Mouse (Mus musculus): ENCODE measurements at regions not wholly inside any gene's neighbourhood (a gene's known extent, or its start where the extent isn't known, plus 50 kb on each side); places are given as distances from the start of the nearest gene placed in this dataset.

GRCm38 (mm10) chr14:9338220-9338619 is 672.2 kb upstream of the 4930452B06Rik start:
- TF ChIP-seq CTCF (IDR thresholded peaks at IDR 0.05): no peak
- no peak for DNase-seq (ENCODE audit: extremely low spot score in 1 of 2, low spot score in 2 of 2)

DNA sequence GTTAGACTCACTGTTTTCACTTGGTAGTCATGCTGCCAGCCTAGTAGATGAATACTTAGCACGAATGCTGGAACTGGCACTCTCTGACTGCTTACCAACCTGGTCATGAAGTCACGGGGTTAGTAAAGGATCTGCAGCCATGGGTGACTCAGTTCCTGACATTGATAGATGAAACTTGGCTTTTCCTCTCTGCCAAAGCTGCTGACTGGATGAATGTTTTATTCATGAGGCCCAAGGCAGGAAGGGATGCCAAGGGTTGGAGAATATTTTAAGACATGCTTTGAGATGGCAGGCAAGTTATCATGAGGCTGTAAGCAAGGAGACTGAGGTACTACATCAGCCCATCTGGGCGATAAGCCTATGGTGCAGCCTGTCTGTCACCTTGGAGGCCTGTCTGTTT is 671.1 kb upstream of the 4930452B06Rik start:
- DNase-seq (ENCODE audit: extremely low spot score in 1 of 2, low spot score in 2 of 2): no peak
- intact Hi-C loops (cut with DNase I): no loop called here
- no peak for TF ChIP-seq CTCF (IDR thresholded peaks at IDR 0.05)
- Histone ChIP-seq H3K4me3 (no peak overlapping the region), H3K27ac (no peak overlapping the region)

More at GRCm38 (mm10) chr14:9338220-9338619, 672.2 kb upstream of the 4930452B06Rik start:
- Histone ChIP-seq H3K27ac (no peak overlapping the region), H3K4me3 (no peak overlapping the region)
- intact Hi-C loops (cut with DNase I): no loop called here

- TF ChIP-seq CTCF (IDR thresholded peaks at IDR 0.05): no peak
- DNase-seq (ENCODE audit: extremely low spot score in 1 of 2, low spot score in 2 of 2): no peak
- no peak overlapping the region for H3K27ac ChIP-seq
- intact Hi-C loops (cut with DNase I): no loop called here
- no peak overlapping the region for H3K4me3 ChIP-seq
Observed at GRCm38 (mm10) chr14:9331593-9331992, 665.6 kb upstream of the 4930452B06Rik start.

- no peak for DNase-seq (ENCODE audit: extremely low spot score in 1 of 2, low spot score in 2 of 2)
- peak; percentile 13; the same call in 1 of the 2 replicates for TF ChIP-seq CTCF (IDR thresholded peaks at IDR 0.05)
- intact Hi-C loops (cut with DNase I): no loop called here
- no peak overlapping the region for H3K27ac ChIP-seq
- H3K4me3 ChIP-seq: no peak overlapping the region
Observed at GRCm38 (mm10) chr14:9330767-9331166, 664.7 kb upstream of the 4930452B06Rik start.

- no peak for TF ChIP-seq CTCF (IDR thresholded peaks at IDR 0.05)
- Histone ChIP-seq H3K4me3 (no peak overlapping the region), H3K27ac (no peak overlapping the region)
- peak in 1 of 2 experiments; percentile 12 for DNase-seq (ENCODE audit: extremely low spot score in 1 of 2, low spot score in 2 of 2)
- intact Hi-C loops (cut with DNase I): no loop called here
Observed at GRCm38 (mm10) chr14:9329839-9330485, 663.9 kb upstream of the 4930452B06Rik start.

DNA sequence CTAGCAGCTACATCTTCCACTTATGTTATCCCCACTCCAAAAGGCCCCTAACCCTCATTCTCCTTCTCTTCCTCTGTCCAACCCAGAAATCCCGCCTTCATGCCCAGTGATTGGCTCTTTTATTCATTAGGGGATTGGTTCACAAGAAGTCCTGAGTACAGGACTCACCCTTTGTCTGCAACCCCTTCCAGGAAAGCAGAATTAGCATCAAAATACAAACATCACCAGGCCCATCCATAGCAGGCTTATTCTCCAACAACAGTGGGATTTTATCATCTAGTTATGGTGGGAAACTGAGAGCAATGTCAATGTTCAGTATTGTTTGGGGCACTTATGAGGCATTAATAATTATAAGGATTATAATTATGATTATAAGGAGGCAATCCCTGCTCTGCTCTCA is 661.3 kb upstream of the 4930452B06Rik start:
- DNase-seq (ENCODE audit: extremely low spot score in 1 of 2, low spot score in 2 of 2): no peak
- TF ChIP-seq CTCF (IDR thresholded peaks at IDR 0.05): no peak
- H3K27ac ChIP-seq: no peak overlapping the region
- intact Hi-C loops (cut with DNase I): no loop called here
- no peak overlapping the region for H3K4me3 ChIP-seq

DNA sequence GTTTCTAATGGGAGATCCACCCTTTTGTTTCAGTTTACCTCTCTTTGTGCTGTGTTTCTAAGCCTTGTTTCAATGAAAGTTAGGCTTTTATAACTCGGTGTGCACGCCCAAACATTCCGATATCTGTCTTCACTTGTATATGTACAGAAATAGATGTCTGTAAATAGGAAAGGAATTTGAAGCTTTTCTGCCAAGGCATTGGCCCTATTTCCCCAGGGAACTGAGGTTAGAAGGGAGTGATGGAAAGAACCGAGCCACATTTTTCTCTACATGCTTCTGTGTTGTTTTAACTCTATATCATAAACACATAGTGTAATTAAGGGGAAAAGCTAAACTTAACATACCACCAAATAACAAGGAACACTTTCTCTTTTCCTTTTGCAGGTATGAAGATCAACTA is 653.8 kb upstream of the 4930452B06Rik start:
- intact Hi-C loops (cut with DNase I): no loop called here
- no peak for TF ChIP-seq CTCF (IDR thresholded peaks at IDR 0.05)
- H3K4me3 ChIP-seq: no peak overlapping the region
- H3K27ac ChIP-seq: no peak overlapping the region
- no peak for DNase-seq (ENCODE audit: extremely low spot score in 1 of 2, low spot score in 2 of 2)

GRCm38 (mm10) chr14:9318796-9319465 is 652.9 kb upstream of the 4930452B06Rik start:
- Histone ChIP-seq H3K27ac (no peak overlapping the region), H3K4me3 (no peak overlapping the region)
- DNase-seq (ENCODE audit: extremely low spot score in 1 of 2, low spot score in 2 of 2): no peak
- no peak for TF ChIP-seq CTCF (IDR thresholded peaks at IDR 0.05)
- intact Hi-C loops (cut with DNase I): no loop called here

- no peak for TF ChIP-seq CTCF (IDR thresholded peaks at IDR 0.05)
- intact Hi-C loops (cut with DNase I): no loop called here
- no peak for DNase-seq (ENCODE audit: extremely low spot score in 1 of 2, low spot score in 2 of 2)
- Histone ChIP-seq H3K4me3 (no peak overlapping the region), H3K27ac (no peak overlapping the region)
Observed at GRCm38 (mm10) chr14:9315224-9315623, 649.2 kb upstream of the 4930452B06Rik start.

GRCm38 (mm10) chr14:9296145-9296544 is 630.1 kb upstream of the 4930452B06Rik start:
- Histone ChIP-seq H3K4me3 (no peak overlapping the region), H3K27ac (no peak overlapping the region)
- intact Hi-C loops (cut with DNase I): no loop called here
- no peak for DNase-seq (ENCODE audit: extremely low spot score in 1 of 2, low spot score in 2 of 2)
- TF ChIP-seq CTCF (IDR thresholded peaks at IDR 0.05): no peak

GRCm38 (mm10) chr14:9294555-9294954 is 628.5 kb upstream of the 4930452B06Rik start:
- no peak overlapping the region for H3K27ac ChIP-seq
- no peak overlapping the region for H3K4me3 ChIP-seq
- peak; percentile 31 for TF ChIP-seq CTCF (IDR thresholded peaks at IDR 0.05)
- no peak for DNase-seq (ENCODE audit: extremely low spot score in 1 of 2, low spot score in 2 of 2)
- intact Hi-C loops (cut with DNase I): no loop called here

- intact Hi-C loops (cut with DNase I): no loop called here
- Histone ChIP-seq H3K4me3 (no peak overlapping the region), H3K27ac (no peak overlapping the region)
- no peak for TF ChIP-seq CTCF (IDR thresholded peaks at IDR 0.05)
- DNase-seq (ENCODE audit: extremely low spot score in 1 of 2, low spot score in 2 of 2): no peak
Observed at GRCm38 (mm10) chr14:9288103-9288502, 622.1 kb upstream of the 4930452B06Rik start.

GRCm38 (mm10) chr14:9285606-9286002 is 619.6 kb upstream of the 4930452B06Rik start:
- Histone ChIP-seq H3K27ac (no peak overlapping the region), H3K4me3 (no peak overlapping the region)
- no peak for DNase-seq (ENCODE audit: extremely low spot score in 1 of 2, low spot score in 2 of 2)
- no peak for TF ChIP-seq CTCF (IDR thresholded peaks at IDR 0.05)
- intact Hi-C loops (cut with DNase I): no loop called here
